Mouse (Mus musculus) stomach, postnatal 0 days (tissue): ENCODE measurements at regions not wholly inside any gene's neighbourhood (a gene's known extent, or its start where the extent isn't known, plus 50 kb on each side); places are given as distances from the start of the nearest gene placed in this dataset.

Experiments
- CTCF ChIP-seq: IDR thresholded peaks from 2 replicates; pipeline ENCODE4 v1.5.1; 2016; ENCODE audit warnings: antibody characterized with exemption, low read depth, mild to moderate bottlenecking, moderate library complexity
- EP300 ChIP-seq: optimal IDR thresholded peaks from 2 replicates; pipeline ENCODE3; 2016; ENCODE audit warnings: antibody characterized with exemption

DNA sequence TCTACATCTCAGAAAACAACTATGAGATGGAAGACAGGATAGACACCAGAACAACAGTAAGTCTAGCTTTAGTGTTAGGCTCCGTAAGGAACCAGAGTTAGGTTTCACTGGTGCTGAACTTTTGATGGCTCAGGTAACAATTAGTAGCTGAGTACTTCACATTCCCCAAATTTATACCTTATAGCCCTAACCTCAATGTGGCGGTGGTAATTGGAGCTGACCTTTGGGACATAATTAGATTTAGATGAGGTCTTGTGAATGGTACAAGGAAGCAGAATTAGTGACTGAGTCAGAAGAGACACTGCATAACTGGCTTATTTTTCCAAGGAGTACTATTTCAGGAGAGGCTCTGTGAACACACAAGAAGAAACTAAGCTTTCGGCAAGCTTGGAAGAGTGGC is 123.7 kb upstream of the P2ry1 start:
- TF ChIP-seq CTCF (no peak), EP300 (no peak)
